Mouse (Mus musculus) erythroblast, embryonic 14.5 days (primary cell): ENCODE results near the gene Susd1. TPM values are rescaled to one million over a fixed set of nuclear protein-coding genes. Genes with fewer than 3 reads are reported as not detected.

Experiments used
- H3K27me3 ChIP-seq: 2 replicates; pipeline ENCODE4 v1.6.1; 2012; ENCODE audit warnings: inconsistent platforms; ENCODE audit not compliant: control insufficient read depth
- H3K36me3 ChIP-seq: 2 replicates; pipeline ENCODE4 v1.6.1; 2012; ENCODE audit warnings: mild to moderate bottlenecking, inconsistent platforms; ENCODE audit not compliant: control insufficient read depth
- H3K4me1 ChIP-seq: 2 replicates; pipeline ENCODE4 v1.6.1; 2012; ENCODE audit warnings: inconsistent platforms; ENCODE audit not compliant: control insufficient read depth
- H3K4me3 ChIP-seq: replicated peaks from 2 replicates; pipeline ENCODE3; 2012; ENCODE audit warnings: moderate library complexity, mild to moderate bottlenecking, inconsistent platforms
- H3K9me3 ChIP-seq: 2 replicates; pipeline ENCODE4 v1.6.1; 2012; ENCODE audit warnings: low read length, inconsistent platforms, mixed read lengths; ENCODE audit not compliant: control insufficient read depth
- GATA1 ChIP-seq: IDR thresholded peaks from 2 replicates; pipeline ENCODE4 v1.6.1; 2012; ENCODE audit warnings: low read length, inconsistent platforms, mixed read lengths
- TAL1 ChIP-seq: IDR thresholded peaks from 3 replicates; pipeline ENCODE4 v1.6.1; 2012; ENCODE audit warnings: low read length, inconsistent platforms, mixed read lengths
- polyA plus RNA-seq: library from polyadenylated mRNA; stranded (reverse); fragments of >175 nt; gene quantifications from 2 replicates; pipeline ENCODE4 v1.2.3, GENCODE M21; 2012

Susd1 gene
- polyA plus RNA-seq, 1 experiment, result 0.16 TPM

GRCm38 (mm10) chr4:59394155-59394554 is 44.3 kb downstream of the Susd1 start:
- Histone ChIP-seq H3K9me3 (no peaks in the 10 kb centered on the region), H3K4me1 (no peaks in the 10 kb centered on the region), H3K4me3 (no peak overlapping the region), H3K36me3 (peaks cover 32% of the 10 kb centered on the region), H3K27me3 (no peaks in the 10 kb centered on the region)
- TF ChIP-seq TAL1, result no peak
- no peak for TF ChIP-seq GATA1

- Histone ChIP-seq H3K36me3 (peaks cover 45% of the 10 kb centered on the region), H3K9me3 (no peaks in the 10 kb centered on the region), H3K27me3 (no peaks in the 10 kb centered on the region), H3K4me1 (peaks cover 4% of the 10 kb centered on the region; the same call in 1 of the 2 replicates), H3K4me3 (no peak overlapping the region)
- TF ChIP-seq TAL1, result no peak
- TF ChIP-seq GATA1, result no peak
These were observed 49.9 kb downstream of the Susd1 start for GRCm38 (mm10) chr4:59388447-59389030.

- Histone ChIP-seq H3K9me3 (no peaks in the 10 kb centered on the region), H3K4me1 (peaks cover 4% of the 10 kb centered on the region; the same call in 1 of the 2 replicates), H3K4me3 (no peak overlapping the region), H3K36me3 (peaks cover 46% of the 10 kb centered on the region), H3K27me3 (no peaks in the 10 kb centered on the region)
- no peak for TF ChIP-seq TAL1
These were observed 50.8 kb downstream of the Susd1 start for GRCm38 (mm10) chr4:59387387-59388210.

DNA sequence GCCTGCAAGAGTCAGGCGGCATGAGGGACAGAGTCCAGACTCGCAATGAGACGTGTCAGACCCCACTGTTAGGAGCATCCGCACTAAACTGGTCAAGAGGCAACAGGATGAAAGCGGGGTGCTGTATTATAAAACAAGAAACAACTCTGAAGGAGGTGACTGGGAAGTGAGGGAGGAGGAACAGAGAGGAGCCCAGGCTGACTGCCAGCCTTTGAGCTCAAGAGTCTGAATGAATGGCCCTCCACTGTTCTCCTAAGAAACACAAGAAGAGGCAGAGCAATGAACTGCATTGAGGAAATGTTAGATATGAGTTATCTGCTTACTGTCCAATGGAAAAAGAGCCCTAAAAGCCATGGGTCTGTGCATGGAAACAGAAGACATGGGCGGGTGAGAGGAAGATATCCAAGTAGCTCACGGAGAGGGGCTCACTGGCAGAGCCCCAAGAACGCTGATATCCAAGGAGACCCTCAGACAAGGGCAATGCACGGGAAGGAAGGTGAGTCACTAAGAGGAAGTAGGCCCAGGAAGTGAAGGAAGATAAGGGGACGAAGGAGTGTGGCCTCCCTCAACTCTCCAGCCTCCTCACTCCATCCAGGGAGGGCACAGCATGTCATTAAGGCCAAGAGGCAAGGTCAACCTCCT is 53.1 kb downstream of the Susd1 start:
- H3K36me3 ChIP-seq, result peaks cover 48% of the 10 kb centered on the region
- TF ChIP-seq GATA1 (no peak), TAL1 (no peak)
- no peak overlapping the region for H3K4me3 ChIP-seq

GRCm38 (mm10) chr4:59383791-59384190 is 54.6 kb downstream of the Susd1 start:
- H3K4me3 ChIP-seq, result no peak overlapping the region
- TF ChIP-seq TAL1, result no peak
- no peak for TF ChIP-seq GATA1
- H3K27me3 ChIP-seq, result no peaks in the 10 kb centered on the region
- peaks cover 4% of the 10 kb centered on the region; the same call in 1 of the 2 replicates for H3K4me1 ChIP-seq
- peaks cover 42% of the 10 kb centered on the region for H3K36me3 ChIP-seq
- no peaks in the 10 kb centered on the region for H3K9me3 ChIP-seq

More for the DNA sequence above, 53.1 kb downstream of the Susd1 start:
- Histone ChIP-seq H3K9me3 (no peaks in the 10 kb centered on the region), H3K27me3 (no peaks in the 10 kb centered on the region), H3K4me1 (peaks cover 4% of the 10 kb centered on the region; the same call in 1 of the 2 replicates)

GRCm38 (mm10) chr4:59382131-59382530 is 56.3 kb downstream of the Susd1 start:
- Histone ChIP-seq H3K4me3 (no peak overlapping the region), H3K36me3 (peaks cover 37% of the 10 kb centered on the region), H3K27me3 (no peaks in the 10 kb centered on the region), H3K4me1 (peaks cover 4% of the 10 kb centered on the region; the same call in 1 of the 2 replicates), H3K9me3 (no peaks in the 10 kb centered on the region)
- TF ChIP-seq GATA1 (no peak), TAL1 (no peak)

GRCm38 (mm10) chr4:59381007-59381743 is 57.3 kb downstream of the Susd1 start:
- Histone ChIP-seq H3K36me3 (peaks cover 41% of the 10 kb centered on the region), H3K9me3 (no peaks in the 10 kb centered on the region), H3K27me3 (no peaks in the 10 kb centered on the region), H3K4me1 (peaks cover 4% of the 10 kb centered on the region; the same call in 1 of the 2 replicates), H3K4me3 (no peak overlapping the region)
- TF ChIP-seq TAL1 (no peak), GATA1 (no peak)

DNA sequence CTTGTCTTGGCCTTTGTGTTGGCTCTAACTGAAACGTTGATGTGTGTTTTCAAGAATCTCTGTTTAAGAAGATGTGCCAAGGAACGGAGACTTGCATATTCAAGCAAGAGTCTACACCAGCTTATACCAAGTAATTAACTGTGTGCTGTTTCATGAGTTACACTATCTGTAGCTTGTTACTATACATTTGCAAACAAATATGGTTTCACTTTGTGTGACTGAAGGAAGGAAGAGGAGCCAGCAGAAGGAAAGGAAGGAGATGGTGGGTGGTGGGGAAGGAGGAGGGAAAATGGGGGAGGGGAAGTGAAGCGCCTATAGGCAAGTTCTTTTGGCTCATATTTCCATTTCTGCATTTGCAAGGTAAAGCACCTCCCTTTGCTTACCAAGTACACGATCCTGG is 58.0 kb downstream of the Susd1 start:
- H3K27me3 ChIP-seq, result no peaks in the 10 kb centered on the region
- H3K4me3 ChIP-seq, result no peak overlapping the region
- no peak for TF ChIP-seq TAL1
- H3K36me3 ChIP-seq, result peaks cover 39% of the 10 kb centered on the region
- no peaks in the 10 kb centered on the region for H3K9me3 ChIP-seq
- peaks cover 1% of the 10 kb centered on the region; the same call in 1 of the 2 replicates for H3K4me1 ChIP-seq

DNA sequence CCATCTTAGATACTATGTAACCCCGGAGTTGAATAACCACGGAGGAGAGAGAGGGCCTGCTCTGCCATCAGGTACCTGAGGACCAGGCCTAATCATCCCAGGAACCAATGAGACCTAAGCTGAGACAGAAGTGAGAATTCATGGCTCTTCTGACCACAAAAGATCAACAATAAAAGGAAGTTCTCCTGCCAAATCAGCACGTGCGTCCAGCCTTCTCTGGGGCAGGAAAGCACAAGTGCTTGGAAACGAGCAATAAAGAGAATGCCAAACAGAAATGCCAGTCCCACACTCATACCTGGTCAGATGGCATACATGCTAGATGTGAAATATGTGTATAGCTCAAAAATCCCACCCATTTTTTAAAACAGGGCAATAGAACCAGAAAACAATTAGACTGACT is 58.6 kb downstream of the Susd1 start:
- peaks cover 40% of the 10 kb centered on the region for H3K36me3 ChIP-seq

More for the DNA sequence above, 58.6 kb downstream of the Susd1 start:
- TF ChIP-seq GATA1 (no peak), TAL1 (no peak)
- Histone ChIP-seq H3K9me3 (no peaks in the 10 kb centered on the region), H3K4me1 (peaks cover 2% of the 10 kb centered on the region; the same call in 1 of the 2 replicates), H3K4me3 (no peak overlapping the region), H3K27me3 (no peaks in the 10 kb centered on the region)
